ENCODE assay signal across 8 mouse cellular contexts in genomic region chr5:33721541-33722265, GRCm38 (mm10). TPM values are rescaled to one million over a fixed set of nuclear protein-coding genes. Genes with fewer than 3 reads are reported as not detected.
DNase-seq lines count a peak whose midpoint lies in the region; ATAC-seq lines count a peak whose summit lies in the region.

Fgfr3 (plus strand) TSS chr5:33721674.

- H3K4me1 ChIP-seq in megakaryocyte, embryonic 14.5 days: peaks cover 46% of the 10 kb centered on the region
- peaks cover 55% of the 10 kb centered on the region for H3K4me1 ChIP-seq in embryonic facial prominence, embryonic 10.5 days
- peaks cover 40% of the 10 kb centered on the region for H3K4me1 ChIP-seq in heart, embryonic 12.5 days (replicated peaks)
- peaks cover 20% of the 10 kb centered on the region for H3K4me1 ChIP-seq in kidney, embryonic 14.5 days (ENCODE audit: control insufficient read depth, insufficient read depth, low read length)
- peaks cover 48% of the 10 kb centered on the region for H3K4me1 ChIP-seq in liver, embryonic 12.5 days
- peaks cover 51% of the 10 kb centered on the region for H3K4me1 ChIP-seq in neural tube, embryonic 12.5 days

- H3K36me3 ChIP-seq in megakaryocyte, embryonic 14.5 days (replicated peaks; ENCODE audit: low read length): no peaks in the 10 kb centered on the region
- no peaks in the 10 kb centered on the region for H3K36me3 ChIP-seq in embryonic facial prominence, embryonic 10.5 days (replicated peaks)
- no peaks in the 10 kb centered on the region for H3K36me3 ChIP-seq in heart, embryonic 12.5 days
- H3K36me3 ChIP-seq in kidney, embryonic 14.5 days (ENCODE audit: control insufficient read depth, insufficient read depth, low read length): no peaks in the 10 kb centered on the region
- no peaks in the 10 kb centered on the region for H3K36me3 ChIP-seq in liver, embryonic 12.5 days
- H3K36me3 ChIP-seq in neural tube, embryonic 12.5 days: no peaks in the 10 kb centered on the region

- H3K4me2 ChIP-seq in heart, embryonic 12.5 days: peak within 1 kb of the TSS; percentile 88
- H3K4me2 ChIP-seq in kidney, embryonic 14.5 days (replicated peaks; ENCODE audit: low read depth, low read length): peak within 1 kb of the TSS; percentile 87
- H3K4me2 ChIP-seq in liver, embryonic 12.5 days: peak within 1 kb of the TSS; percentile 82
- H3K4me2 ChIP-seq in neural tube, embryonic 12.5 days (replicated peaks): peak within 1 kb of the TSS; percentile 96

- peak within 1 kb of the TSS; percentile 75 for H3K9ac ChIP-seq in heart, embryonic 12.5 days
- H3K9ac ChIP-seq in kidney, embryonic 14.5 days (ENCODE audit: low read depth, low read length): peak within 1 kb of the TSS; percentile 78
- H3K9ac ChIP-seq in liver, embryonic 12.5 days: peak within 1 kb of the TSS; percentile 66
- H3K9ac ChIP-seq in neural tube, embryonic 12.5 days: peak within 1 kb of the TSS; percentile 81

- under 1% methylated on average over 73 of the region's 73 CpGs for WGBS in embryonic facial prominence, embryonic 10.5 days
- WGBS in heart, embryonic 12.5 days: under 1% methylated on average over 67 of the region's 73 CpGs
- under 1% methylated on average over 60 of the region's 73 CpGs for WGBS in kidney, embryonic 14.5 days
- WGBS in liver, embryonic 12.5 days (ENCODE audit: insufficient replicate concordance): under 1% methylated on average over 61 of the region's 73 CpGs
- WGBS in neural tube, embryonic 12.5 days: under 1% methylated on average over 72 of the region's 73 CpGs

- DNase-seq in embryonic facial prominence, embryonic 10.5 days (ENCODE audit: low spot score): peak; percentile 87
- peak; percentile 67 to 72 for DNase-seq in thymus, postnatal 36 days

- H3K27ac ChIP-seq in embryonic facial prominence, embryonic 10.5 days (replicated peaks): peak within 1 kb of the TSS; percentile 87
- 0 out of 2 replicates have a peak within 1 kb of the TSS, but pooled peaks have one; percentile 1 for H3K27ac ChIP-seq in heart, embryonic 12.5 days (ENCODE audit: poor library complexity, severe bottlenecking)
- no peak within 1 kb of the TSS for H3K27ac ChIP-seq in kidney, embryonic 14.5 days (ENCODE audit: low read depth, low read length)
- H3K27ac ChIP-seq in liver, embryonic 12.5 days: peak within 1 kb of the TSS; percentile 25
- H3K27ac ChIP-seq in neural tube, embryonic 12.5 days: peak within 1 kb of the TSS; percentile 57; the same call in 1 of the 2 replicates

- H3K27me3 ChIP-seq in megakaryocyte, embryonic 14.5 days (replicated peaks): peaks cover 85% of the 10 kb centered on the region
- H3K27me3 ChIP-seq in embryonic facial prominence, embryonic 10.5 days (replicated peaks; ENCODE audit: low read depth, poor library complexity, severe bottlenecking): peaks cover 87% of the 10 kb centered on the region
- peaks cover 26% of the 10 kb centered on the region for H3K27me3 ChIP-seq in heart, embryonic 12.5 days (replicated peaks)
- peaks cover 21% of the 10 kb centered on the region for H3K27me3 ChIP-seq in kidney, embryonic 14.5 days (ENCODE audit: control insufficient read depth, insufficient read depth, low read length)
- H3K27me3 ChIP-seq in liver, embryonic 12.5 days (replicated peaks): peaks cover 89% of the 10 kb centered on the region
- H3K27me3 ChIP-seq in neural tube, embryonic 12.5 days (replicated peaks): 0 out of 2 replicates have a peak, but pooled peaks cover 9% of the 10 kb centered on the region

- peak within 1 kb of the TSS; percentile 91 for H3K4me3 ChIP-seq in megakaryocyte, embryonic 14.5 days (replicated peaks)
- H3K4me3 ChIP-seq in embryonic facial prominence, embryonic 10.5 days: peak within 1 kb of the TSS; percentile 77
- H3K4me3 ChIP-seq in heart, embryonic 12.5 days: peak within 1 kb of the TSS; percentile 60
- peak within 1 kb of the TSS; percentile 74 for H3K4me3 ChIP-seq in kidney, embryonic 14.5 days (ENCODE audit: low read length)
- peak within 1 kb of the TSS; percentile 64 for H3K4me3 ChIP-seq in liver, embryonic 12.5 days
- H3K4me3 ChIP-seq in neural tube, embryonic 12.5 days: peak within 1 kb of the TSS; percentile 78

- ATAC-seq in megakaryocyte, adult 5-6 weeks (ENCODE audit: poor library complexity, severe bottlenecking): no peak
- ATAC-seq in heart, embryonic 12.5 days (ENCODE audit: insufficient number of reproducible peaks, low FRiP score): peak; percentile 76
- peak; percentile 75 for ATAC-seq in kidney, embryonic 14.5 days (ENCODE audit: low FRiP score, low TSS enrichment)
- peak; percentile 66 for ATAC-seq in liver, embryonic 12.5 days
- peak; percentile 62 for ATAC-seq in neural tube, embryonic 12.5 days (ENCODE audit: low FRiP score, low read depth)

- no peaks in the 10 kb centered on the region for H3K9me3 ChIP-seq in megakaryocyte, embryonic 14.5 days
- H3K9me3 ChIP-seq in embryonic facial prominence, embryonic 10.5 days: no peaks in the 10 kb centered on the region
- no peaks in the 10 kb centered on the region for H3K9me3 ChIP-seq in heart, embryonic 12.5 days (replicated peaks)
- H3K9me3 ChIP-seq in kidney, embryonic 14.5 days (ENCODE audit: control insufficient read depth, low read length): no peaks in the 10 kb centered on the region
- H3K9me3 ChIP-seq in liver, embryonic 12.5 days (replicated peaks): no peaks in the 10 kb centered on the region
- no peaks in the 10 kb centered on the region for H3K9me3 ChIP-seq in neural tube, embryonic 12.5 days

RNA-seq across cellular contexts. Expression of gene Fgfr3, which starts in this region (rescaled TPM):
- polyA plus RNA-seq in megakaryocyte, embryonic 14.5 days (2012; ENCODE audit: insufficient read depth, low replicate concordance): 0.39 and 0.68 TPM in 2 replicates
- 0.30 TPM in 1 of 2 replicates, not detected in the other for total RNA-seq in megakaryocyte, adult 5-6 weeks (2015)
- not detected in 2 replicates for total RNA-seq in megakaryocyte, adult 5-6 weeks (2017)
- 12.9 and 36.8 TPM in 2 replicates for polyA plus RNA-seq in embryonic facial prominence, embryonic 10.5 days (2016; fragmentation: Nextera tagmentation; extraction: Ambion mirVana)
- polyA plus RNA-seq in heart, embryonic 12.5 days (2016; fragmentation: Nextera tagmentation; extraction: Ambion mirVana): 6.3 and 7.9 TPM in 2 replicates
- polyA plus RNA-seq in kidney, embryonic 14.5 days (2014; fragmentation: Nextera tagmentation; extraction: Ambion mirVana): 9.6 and 13.8 TPM in 2 replicates
- polyA plus RNA-seq in liver, embryonic 12.5 days (2016; fragmentation: Nextera tagmentation; extraction: Ambion mirVana): 4.5 and 4.8 TPM in 2 replicates
- 58.5 and 62.5 TPM in 2 replicates for polyA plus RNA-seq in neural tube, embryonic 12.5 days (2016; fragmentation: Nextera tagmentation; extraction: Ambion mirVana)
